Mouse (Mus musculus) mouse trophoblast stem cell (cell line): ENCODE results near the gene Mrgpra1.
"Not testable (repeated sequence)": the region's sequence is repeated elsewhere in the genome, so short reads cannot be mapped to it uniquely, and the experiment has no call there.

ENCODE experiments used
- in situ Hi-C, 2 experiments: fragments of 300-500 bp; cut with MseI, MboI; formaldehyde crosslinking; loops; 2 replicates in 1 of 2; 3 replicates in 1 of 2; pipeline ENCODE4 v1.15.1; 2025

Mrgpra1 gene

GRCm38 (mm10) chr7:47354140-47354539 is at the start of gene Mrgpra1:
Gene Mrgpra1 (minus strand): TSS chr7:47354240.
- in situ Hi-C loops = no loop called here

DNA sequence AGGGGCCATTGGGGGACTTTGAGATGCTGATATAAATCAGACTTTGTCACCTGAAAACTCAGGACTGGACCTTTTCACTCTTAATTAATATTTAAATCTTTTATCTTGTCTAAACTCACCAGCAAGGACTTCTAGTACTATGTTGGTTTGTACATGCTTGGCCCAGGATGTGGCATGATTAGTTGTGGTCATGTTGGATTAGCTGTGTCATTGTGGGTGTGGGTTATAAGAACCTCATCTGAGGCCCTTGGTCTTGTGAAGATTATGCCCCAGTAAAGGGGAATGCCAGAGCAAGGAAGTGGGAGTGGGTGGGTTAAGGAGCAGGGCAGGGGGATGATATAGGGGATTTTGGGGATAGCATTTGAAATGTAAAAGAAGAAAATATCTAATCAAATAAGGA is 47.1 kb upstream of the Mrgpra1 start:
- in situ Hi-C loops = no loop called here

DNA sequence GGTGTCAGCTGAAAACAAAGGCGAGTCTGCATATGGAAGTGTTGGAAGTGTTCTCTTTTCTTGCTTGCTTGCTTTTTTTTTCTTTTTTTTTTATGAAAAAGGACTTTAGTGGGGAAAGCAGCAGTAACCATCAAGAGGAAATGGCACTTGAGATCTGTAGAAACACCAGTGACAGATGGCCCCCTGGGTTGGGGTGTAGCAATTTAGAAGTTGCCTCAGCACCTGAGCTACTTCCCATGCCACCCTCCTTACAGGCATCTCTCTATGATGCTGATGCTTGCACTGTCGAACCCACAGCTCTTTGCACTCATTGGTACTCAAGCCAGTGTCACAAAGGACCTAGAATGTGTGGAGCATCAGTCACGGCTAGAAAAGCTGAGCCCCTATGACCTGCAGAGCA is 5.6 kb downstream of the Mrgpra1 start:
- in situ Hi-C loops = no loop called here

DNA sequence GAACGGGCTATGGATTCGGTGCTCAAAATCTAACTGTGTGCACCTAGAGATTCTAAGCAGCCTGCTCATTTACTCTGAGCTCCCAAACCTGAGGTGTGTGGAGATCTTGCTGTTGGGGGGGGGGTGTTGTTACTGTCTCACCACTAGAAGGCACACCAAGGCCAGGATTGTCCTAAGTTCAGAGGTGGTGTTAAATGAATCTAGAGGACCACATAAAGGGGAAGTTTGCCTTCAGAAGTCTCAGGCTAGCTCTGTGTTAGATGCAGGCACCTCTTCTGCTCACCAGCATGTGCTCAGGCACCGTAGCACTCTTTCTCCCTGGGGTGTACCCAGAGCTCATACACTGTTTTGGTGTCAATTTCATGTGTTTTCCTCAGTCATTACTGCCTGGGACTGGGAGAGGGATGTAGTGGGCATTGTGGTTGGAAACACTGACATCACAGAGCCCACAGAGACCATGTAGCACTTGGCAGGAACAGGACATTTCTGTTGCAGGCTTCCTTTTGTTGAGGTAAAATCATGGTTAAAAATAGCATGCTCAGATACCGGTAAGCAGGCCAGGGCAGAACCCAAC is 8.0 kb downstream of the Mrgpra1 start:
- in situ Hi-C loops = no loop called here

GRCm38 (mm10) chr7:47341887-47342286 is 12.2 kb downstream of the Mrgpra1 start:
- in situ Hi-C loops = not testable (repeated sequence)

GRCm38 (mm10) chr7:47341389-47341788 is 12.7 kb downstream of the Mrgpra1 start:
- in situ Hi-C loops = not testable (repeated sequence)

DNA sequence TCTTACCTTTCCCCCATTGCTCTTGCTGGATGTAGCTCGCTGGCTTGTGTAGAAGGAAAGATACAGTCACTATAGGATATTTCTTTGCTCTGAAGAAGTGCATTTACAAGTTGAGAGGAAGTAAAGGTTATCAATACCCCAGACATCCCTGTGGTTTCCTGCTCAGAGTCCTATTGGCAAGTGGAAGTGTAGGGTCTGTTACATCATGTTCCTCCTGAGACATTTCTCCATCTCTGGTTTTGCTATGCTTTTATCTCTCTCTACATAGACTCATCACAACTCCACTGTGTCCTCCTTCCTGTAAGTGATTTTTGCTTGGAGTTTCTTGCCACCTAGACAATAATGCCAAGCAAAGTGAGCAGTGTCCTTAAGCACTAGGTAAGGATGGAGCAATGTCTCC is 35.7 kb downstream of the Mrgpra1 start:
- in situ Hi-C loops = no loop called here

GRCm38 (mm10) chr7:47312289-47312688 is 41.8 kb downstream of the Mrgpra1 start:
- in situ Hi-C loops = no loop called here

- in situ Hi-C loops = no loop called here
Measured at GRCm38 (mm10) chr7:47309855-47310254, 44.2 kb downstream of the Mrgpra1 start.

DNA sequence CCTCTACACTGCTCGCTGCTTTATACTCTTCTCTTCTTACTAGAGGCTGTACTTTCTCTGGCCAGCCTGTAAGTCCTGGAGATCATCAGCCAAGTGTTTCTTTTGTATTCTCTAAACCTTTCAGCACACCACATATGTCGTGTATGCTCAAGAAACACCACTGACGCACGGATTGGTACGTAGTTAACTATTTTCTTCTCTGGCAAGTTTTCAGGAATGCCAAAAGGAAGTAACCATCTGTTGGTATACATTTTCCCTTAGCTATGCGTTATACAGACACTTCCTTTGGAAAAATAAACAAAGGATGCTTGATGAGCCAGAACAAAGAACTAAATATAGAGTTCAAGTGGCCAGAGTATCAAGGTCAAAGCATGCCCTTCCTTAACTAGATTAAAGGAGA is 49.4 kb downstream of the Mrgpra1 start:
- in situ Hi-C loops = not testable (repeated sequence)

DNA sequence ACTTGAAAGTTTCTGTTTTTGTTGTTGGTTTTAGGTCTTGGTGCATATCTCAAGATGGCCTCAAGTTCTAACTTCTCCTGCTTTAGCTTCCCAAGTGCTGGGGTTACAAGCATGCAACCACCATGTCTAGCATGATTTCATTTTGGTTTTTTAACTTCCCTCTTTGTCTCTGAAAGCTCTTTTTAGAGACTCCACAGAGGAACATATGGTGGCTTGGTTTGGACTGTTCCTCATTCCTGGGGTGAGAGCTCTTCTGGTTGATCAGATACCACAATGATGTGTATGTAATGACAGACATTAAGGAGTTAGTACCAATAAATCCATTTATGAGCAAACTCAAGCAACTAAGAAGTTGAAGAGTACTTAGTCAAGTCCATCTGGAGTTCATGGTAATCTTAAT is 54.4 kb downstream of the Mrgpra1 start:
- in situ Hi-C loops = not testable (repeated sequence)
